Mouse (Mus musculus): Measurements from ENCODE around the gene Sgms1.
"Not testable (repeated sequence)": the region's sequence is repeated elsewhere in the genome, so short reads cannot be mapped to it uniquely, and the experiment has no call there.

The Sgms1 gene

DNA sequence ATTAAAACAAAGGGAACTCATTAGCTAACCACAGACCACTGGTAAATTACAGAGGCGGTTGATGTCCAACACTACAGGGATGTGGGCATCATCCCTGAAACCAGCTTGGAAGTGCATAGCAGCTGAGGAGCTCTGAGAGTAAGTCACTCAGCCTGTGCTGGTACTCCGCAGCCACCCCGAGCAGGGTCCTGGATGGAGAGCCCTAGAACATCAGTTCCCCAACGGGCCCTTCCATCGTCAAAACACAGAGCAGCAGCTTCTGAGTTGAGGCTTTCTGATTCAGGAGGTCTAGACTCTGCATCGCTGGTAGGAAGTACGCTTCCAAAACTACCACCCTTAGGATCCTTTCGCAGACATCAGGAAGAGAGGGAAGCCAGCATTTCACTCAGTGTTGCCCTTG is 5.8 kb downstream of the Sgms1 start:
- DNase-seq (ENCODE audit: low spot score) = no peak

DNA sequence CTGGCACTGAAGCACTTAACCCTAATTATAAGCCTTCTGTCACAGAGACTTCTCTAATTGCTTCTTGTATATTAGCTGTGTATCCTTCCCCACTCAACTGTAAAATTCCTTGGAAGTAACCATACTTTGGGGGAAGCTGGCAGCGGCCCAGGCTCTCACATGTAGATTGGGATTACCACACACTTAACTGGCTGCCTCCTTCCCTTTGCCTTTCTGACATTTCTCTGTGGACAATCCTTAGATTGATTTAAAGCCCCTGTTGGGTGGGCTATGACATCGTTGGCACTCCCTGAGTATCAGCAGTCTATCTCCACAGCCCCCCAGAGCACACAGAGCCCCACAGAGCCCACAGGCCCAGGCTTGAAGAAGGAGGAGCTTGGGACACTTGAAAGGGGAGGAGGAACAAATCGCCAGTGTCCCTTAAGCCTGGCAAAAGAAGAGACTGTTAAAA is 8.0 kb downstream of the Sgms1 start:
- no peak for DNase-seq (ENCODE audit: low spot score)

DNA sequence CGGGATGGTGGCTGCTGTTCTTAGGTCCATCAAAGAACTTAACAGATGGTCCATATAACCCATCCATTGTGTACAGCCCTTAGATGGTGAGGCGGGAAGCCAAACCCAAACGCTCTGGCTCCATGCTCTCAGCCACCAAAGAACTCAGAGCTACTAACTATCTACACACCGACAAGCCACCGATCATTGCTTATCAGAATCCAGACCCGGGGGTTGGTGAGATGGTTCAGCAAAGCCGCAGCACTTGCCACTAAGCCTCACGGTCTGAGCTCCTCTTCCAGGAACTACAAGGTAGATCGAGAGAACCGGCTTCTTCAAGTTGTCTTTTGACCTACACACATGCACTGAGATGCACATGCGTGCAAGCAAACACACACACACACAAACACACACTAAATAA is 8.8 kb downstream of the Sgms1 start:
- DNase-seq (ENCODE audit: low spot score) = no peak

DNA sequence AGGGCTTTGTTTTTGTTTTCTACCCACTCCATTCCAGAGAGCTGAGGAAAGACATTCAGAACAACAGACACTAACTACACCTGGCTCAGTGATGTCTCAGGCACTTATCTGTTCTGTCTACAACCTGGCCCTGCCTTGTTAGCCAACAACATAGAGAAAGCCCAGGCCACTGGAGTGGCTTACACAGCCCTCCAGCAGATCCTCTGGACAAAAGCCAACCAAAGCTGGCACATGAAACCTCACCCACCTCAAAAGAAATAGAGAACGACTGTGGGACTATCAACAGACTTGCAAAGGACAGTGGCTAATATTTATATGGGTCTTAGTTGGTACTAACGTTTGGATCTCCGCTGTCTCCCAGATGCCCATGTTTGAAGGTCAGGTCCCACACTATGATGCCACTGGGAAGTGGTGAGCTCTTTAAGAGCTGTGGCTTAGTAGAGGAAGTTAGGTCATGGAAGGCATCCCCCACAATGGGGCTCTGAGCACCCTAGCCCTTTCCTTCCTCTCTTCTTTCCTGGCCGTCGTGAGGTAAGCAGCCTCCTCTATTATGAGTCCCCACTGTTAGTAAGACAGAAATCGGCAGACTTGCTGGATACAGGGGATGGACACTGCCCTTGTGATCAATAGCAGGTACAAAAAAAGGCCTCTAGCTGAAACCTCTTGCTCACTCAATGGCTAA is 10.1 kb downstream of the Sgms1 start:
- no peak for DNase-seq (ENCODE audit: low spot score)

- no peak for DNase-seq (ENCODE audit: low spot score)
Observed at GRCm38 (mm10) chr19:32378581-32378980, 10.9 kb downstream of the Sgms1 start.

GRCm38 (mm10) chr19:32377701-32378325 is 11.7 kb downstream of the Sgms1 start:
- no peak for DNase-seq (ENCODE audit: low spot score)

- no peak for DNase-seq (ENCODE audit: low spot score)
Observed at GRCm38 (mm10) chr19:32376886-32377535, 12.5 kb downstream of the Sgms1 start.

GRCm38 (mm10) chr19:32376054-32376453 is 13.5 kb downstream of the Sgms1 start:
- DNase-seq (ENCODE audit: low spot score) = no peak

- DNase-seq (ENCODE audit: low spot score) = no peak
Observed at GRCm38 (mm10) chr19:32375473-32375985, 14.0 kb downstream of the Sgms1 start.

- DNase-seq (ENCODE audit: low spot score) = no peak
Observed at GRCm38 (mm10) chr19:32374751-32375150, 14.8 kb downstream of the Sgms1 start.

GRCm38 (mm10) chr19:32373865-32374655 is 15.5 kb downstream of the Sgms1 start:
- DNase-seq (ENCODE audit: low spot score) = no peak

DNA sequence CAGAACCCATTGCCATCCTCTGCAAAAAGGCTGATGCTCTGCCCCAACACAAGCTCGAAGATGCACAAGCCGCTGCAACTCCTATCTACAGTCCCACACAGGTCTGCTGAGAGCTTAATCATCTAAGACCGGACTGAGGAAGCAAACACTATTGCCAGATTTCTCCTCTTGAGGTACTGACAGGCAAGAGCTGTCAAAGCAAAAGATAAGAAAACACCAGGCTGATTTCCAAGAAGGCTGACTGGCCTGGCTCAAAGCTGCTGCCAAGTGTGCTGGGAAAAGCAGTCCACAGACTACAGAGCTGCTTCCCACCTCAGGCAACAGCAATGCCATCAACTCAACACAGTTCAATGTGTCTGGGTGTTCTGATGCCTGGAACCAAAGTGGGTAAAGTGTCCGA is 17.1 kb downstream of the Sgms1 start:
- DNase-seq (ENCODE audit: low spot score) = no peak

- no peak for DNase-seq (ENCODE audit: low spot score)
Observed at GRCm38 (mm10) chr19:32367333-32367732, 22.2 kb downstream of the Sgms1 start.

DNA sequence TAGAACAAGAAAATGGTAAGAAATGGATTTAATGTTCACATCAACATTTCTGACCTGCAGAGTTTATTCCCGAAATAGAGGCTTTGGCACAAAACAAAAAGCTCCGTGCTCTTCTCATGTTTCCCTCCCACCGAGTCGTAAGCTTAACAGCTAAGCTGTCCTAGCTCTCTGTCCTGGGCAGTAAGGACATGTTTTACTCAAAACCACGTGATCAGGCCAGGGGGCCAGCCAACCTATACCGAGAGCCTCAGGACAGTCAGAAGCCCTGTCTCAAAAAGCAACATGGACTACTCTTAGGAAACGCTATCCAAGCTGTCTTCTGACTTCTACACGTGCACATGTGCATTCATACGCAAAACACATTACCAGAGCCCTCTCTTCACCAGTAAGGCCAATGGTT is 23.1 kb downstream of the Sgms1 start:
- DNase-seq (ENCODE audit: low spot score) = no peak

DNA sequence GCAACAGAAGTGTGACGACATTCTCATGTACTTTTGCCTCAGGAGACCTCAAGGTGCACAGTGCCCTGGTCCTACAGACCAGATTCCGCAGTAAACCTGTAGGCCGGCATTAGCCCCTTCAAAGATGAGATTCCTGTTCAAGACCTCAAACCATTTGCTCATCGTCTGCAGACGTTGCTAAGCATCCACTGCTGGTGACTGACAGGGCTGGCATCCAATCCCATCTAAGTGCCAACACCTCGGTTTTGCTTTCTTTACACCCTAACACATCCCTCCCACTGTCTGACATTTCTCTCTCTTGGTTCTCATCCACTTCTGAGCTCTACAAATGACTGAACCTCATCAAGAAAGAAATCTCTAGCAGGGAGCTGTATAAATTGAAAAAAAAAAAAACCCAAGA is 24.4 kb downstream of the Sgms1 start:
- DNase-seq (ENCODE audit: low spot score) = no peak

- no peak for DNase-seq (ENCODE audit: low spot score)
Observed at GRCm38 (mm10) chr19:32363587-32363986, 25.9 kb downstream of the Sgms1 start.

GRCm38 (mm10) chr19:32362520-32362919 is 27.0 kb downstream of the Sgms1 start:
- no peak for DNase-seq (ENCODE audit: low spot score)

GRCm38 (mm10) chr19:32360989-32361698 is 28.4 kb downstream of the Sgms1 start:
- no peak for DNase-seq (ENCODE audit: low spot score)

DNA sequence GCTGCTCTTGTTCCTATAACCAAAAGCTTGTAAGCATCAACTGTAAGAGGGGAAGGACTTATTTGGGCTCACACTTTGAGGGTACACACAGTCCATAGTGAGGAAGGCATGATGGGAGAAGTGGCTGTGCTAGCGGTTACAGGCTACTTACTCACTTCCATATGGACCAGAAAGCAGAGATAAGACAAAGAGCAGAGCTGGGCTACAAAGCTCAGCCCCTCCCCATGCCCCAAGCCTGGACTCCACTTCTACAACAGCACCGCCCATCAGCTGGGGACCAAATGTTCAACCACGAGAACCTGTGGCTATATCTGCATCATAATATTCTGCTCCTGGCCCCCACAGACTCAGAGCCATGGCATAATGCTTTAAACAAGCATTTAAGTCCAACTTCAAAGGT is 29.0 kb downstream of the Sgms1 start:
- DNase-seq (ENCODE audit: low spot score) = no peak

GRCm38 (mm10) chr19:32358699-32359517 is 30.6 kb downstream of the Sgms1 start:
- no peak for DNase-seq (ENCODE audit: low spot score)

DNA sequence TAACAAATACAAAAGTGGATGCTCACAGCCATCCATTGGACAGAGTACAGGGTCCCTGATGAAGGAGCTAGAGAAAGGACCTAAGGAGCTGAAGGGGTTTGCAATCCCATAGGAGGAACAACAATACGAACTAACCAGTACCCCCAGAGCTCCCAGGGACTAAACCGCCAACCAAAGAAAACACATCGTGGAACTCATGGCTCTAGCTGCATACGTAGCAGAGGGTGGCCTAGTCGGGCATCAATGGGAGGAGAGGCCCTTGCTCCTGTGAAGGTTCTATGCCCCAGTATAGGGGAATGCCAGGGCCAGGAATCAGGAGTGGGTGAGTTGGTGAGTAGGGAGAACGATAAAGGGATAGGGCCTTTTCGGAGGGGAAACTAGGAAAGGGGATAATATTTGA is 31.5 kb downstream of the Sgms1 start:
- DNase-seq (ENCODE audit: low spot score) = not testable (repeated sequence)

Data from urinary bladder, postnatal 10 days (tissue).